Mouse (Mus musculus) lung, embryonic 16.5 days (tissue): ENCODE results near the gene Abt1. TPM values are rescaled to one million over a fixed set of nuclear protein-coding genes. Genes with fewer than 3 reads are reported as not detected.
"Not testable (repeated sequence)": the region's sequence is repeated elsewhere in the genome, so short reads cannot be mapped to it uniquely, and the experiment has no call there.

ENCODE experiments used
- ATAC-seq: fragments of 200-750 bp; cut with Nextera tagmentation; 2 replicates; pipeline ENCODE4 v1.8.0; 2017; ENCODE audit warnings: low read depth, mild to moderate bottlenecking, moderate library complexity
- H3K27ac ChIP-seq: fragments of 300-500 bp; sonication (generic); 2 replicates; pipeline ENCODE4 v1.5.1; 2014; ENCODE audit warnings: mild to moderate bottlenecking, control low read depth, low read length
- H3K27me3 ChIP-seq: fragments of 300-500 bp; sonication (generic); 2 replicates; pipeline ENCODE4 v1.6.1; 2014; ENCODE audit warnings: low read depth, low read length, mixed read lengths; ENCODE audit not compliant: control insufficient read depth, insufficient read depth
- H3K36me3 ChIP-seq: fragments of 300-500 bp; sonication (generic); 2 replicates; pipeline ENCODE4 v1.6.1; 2014; ENCODE audit warnings: low read length; ENCODE audit not compliant: control insufficient read depth, insufficient read depth
- H3K4me1 ChIP-seq: fragments of 300-500 bp; sonication (generic); replicated peaks from 2 replicates; pipeline ENCODE4 v1.6.1; 2014; ENCODE audit warnings: low read length, mixed read lengths; ENCODE audit not compliant: control insufficient read depth, insufficient read depth
- H3K4me2 ChIP-seq: fragments of 300-500 bp; sonication (generic); 2 replicates; pipeline ENCODE4 v1.6.1; 2014; ENCODE audit warnings: low read depth, low read length, control low read depth
- H3K4me3 ChIP-seq: fragments of 300-500 bp; sonication (generic); 2 replicates; pipeline ENCODE4 v1.5.1; 2014; ENCODE audit warnings: mild to moderate bottlenecking, low read length, control low read depth
- H3K9ac ChIP-seq: fragments of 300-500 bp; sonication (generic); 2 replicates; pipeline ENCODE4 v1.6.1; 2014; ENCODE audit warnings: low read length, control low read depth
- H3K9me3 ChIP-seq: fragments of 300-500 bp; sonication (generic); 2 replicates; pipeline ENCODE4 v1.6.1; 2016; ENCODE audit warnings: low read length; ENCODE audit not compliant: control insufficient read depth
- WGBS: fragments of 180-500 bp; shearing (Covaris S2); extraction: QIAGEN DNeasy Blood & Tissue Kit; methylation state at CpG from one replicate; pipeline ENCODE4 v1.1.7; 2014; 5-methylcytosine and 5-hydroxymethylcytosine counted together
- polyA plus RNA-seq: library from polyadenylated mRNA; unstranded; fragments of >200 nt; fragmentation: Nextera tagmentation; extraction: Ambion mirVana; gene quantifications from 2 replicates; pipeline ENCODE4 v1.2.1, GENCODE M21; 2015

Gene Abt1
- polyA plus RNA-seq, 1 experiment from 2014 or later: 12.3 TPM

- H3K4me1 ChIP-seq: peaks cover 8% of the 10 kb centered on the region; the same call in 1 of the 2 replicates
- ATAC-seq: no peak
- no peak overlapping the region for H3K9ac ChIP-seq
- no peaks in the 10 kb centered on the region for H3K9me3 ChIP-seq
- no peaks in the 10 kb centered on the region for H3K36me3 ChIP-seq
- 4% methylated on average over 29 of the region's 29 CpGs for WGBS
- no peak overlapping the region for H3K27ac ChIP-seq
- H3K27me3 ChIP-seq: no peaks in the 10 kb centered on the region; the same call in none of the 2 replicates
- H3K4me2 ChIP-seq: peak overlapping the region; percentile 63
- H3K4me3 ChIP-seq: peak overlapping the region; percentile 42
These were observed 12.1 kb downstream of the Abt1 start for GRCm38 (mm10) chr13:23411311-23412210.

- no peak overlapping the region for H3K9ac ChIP-seq
- no peak for ATAC-seq
- no peak overlapping the region for H3K4me3 ChIP-seq
- H3K9me3 ChIP-seq: no peaks in the 10 kb centered on the region
- no peak overlapping the region for H3K4me2 ChIP-seq
- H3K27me3 ChIP-seq: no peaks in the 10 kb centered on the region; the same call in none of the 2 replicates
- H3K36me3 ChIP-seq: no peaks in the 10 kb centered on the region
- no peak overlapping the region for H3K27ac ChIP-seq
- H3K4me1 ChIP-seq: peaks cover 8% of the 10 kb centered on the region; the same call in 1 of the 2 replicates
- 65% methylated on average over 9 of the region's 9 CpGs for WGBS
These were observed 13.0 kb downstream of the Abt1 start for GRCm38 (mm10) chr13:23410632-23411031.

GRCm38 (mm10) chr13:23402626-23403025 is 21.0 kb downstream of the Abt1 start:
- H3K9me3 ChIP-seq: no peaks in the 10 kb centered on the region
- H3K27ac ChIP-seq: no peak overlapping the region
- H3K4me1 ChIP-seq: peaks cover 5% of the 10 kb centered on the region
- H3K36me3 ChIP-seq: no peaks in the 10 kb centered on the region
- H3K27me3 ChIP-seq: peaks cover 10% of the 10 kb centered on the region; the same call in 1 of the 2 replicates
- ATAC-seq: no peak
- H3K4me3 ChIP-seq: no peak overlapping the region
- H3K4me2 ChIP-seq: no peak overlapping the region
- no peak overlapping the region for H3K9ac ChIP-seq
- 16% methylated on average over 2 of the region's 2 CpGs for WGBS

GRCm38 (mm10) chr13:23401683-23402527 is 21.8 kb downstream of the Abt1 start:
- H3K27me3 ChIP-seq: peaks cover 17% of the 10 kb centered on the region
- H3K4me1 ChIP-seq: peaks cover 5% of the 10 kb centered on the region
- H3K9ac ChIP-seq: peak overlapping the region; percentile 62
- H3K4me3 ChIP-seq: peak overlapping the region; percentile 45
- H3K27ac ChIP-seq: no peak overlapping the region
- peak overlapping the region; percentile 69 for H3K4me2 ChIP-seq
- H3K36me3 ChIP-seq: no peaks in the 10 kb centered on the region
- 3% methylated on average over 19 of the region's 19 CpGs for WGBS
- H3K9me3 ChIP-seq: no peaks in the 10 kb centered on the region
- ATAC-seq: peak; percentile 83

GRCm38 (mm10) chr13:23400771-23401682 is 22.6 kb downstream of the Abt1 start:
- WGBS: 13% methylated on average over 24 of the region's 24 CpGs
- Histone ChIP-seq H3K4me1 (peaks cover 9% of the 10 kb centered on the region), H3K27ac (no peak overlapping the region), H3K27me3 (peaks cover 19% of the 10 kb centered on the region), H3K4me3 (peak overlapping the region; percentile 45), H3K9ac (no peak overlapping the region), H3K36me3 (no peaks in the 10 kb centered on the region), H3K4me2 (0 out of 2 replicates have a peak overlapping the region, but pooled peaks have one; percentile 69), H3K9me3 (no peaks in the 10 kb centered on the region)
- ATAC-seq: no peak

- not testable (repeated sequence) for H3K27ac ChIP-seq, H3K9me3 ChIP-seq, H3K36me3 ChIP-seq, ATAC-seq, H3K9ac ChIP-seq, H3K4me3 ChIP-seq, H3K4me2 ChIP-seq
- WGBS: 13% methylated on average over 14 of the region's 14 CpGs
- peaks cover 37% of the 10 kb centered on the region for H3K27me3 ChIP-seq
- peaks cover 11% of the 10 kb centered on the region for H3K4me1 ChIP-seq
These were observed 26.8 kb downstream of the Abt1 start for GRCm38 (mm10) chr13:23396913-23397312.

- ATAC-seq: peak; percentile 54; the same call in 1 of the 2 replicates
- H3K27me3 ChIP-seq: peaks cover 37% of the 10 kb centered on the region
- under 1% methylated on average over 31 of the region's 31 CpGs for WGBS
- H3K9ac ChIP-seq: 0 out of 2 replicates have a peak overlapping the region, but pooled peaks have one; percentile 2
- H3K4me2 ChIP-seq: peak overlapping the region; percentile 85
- no peak overlapping the region for H3K27ac ChIP-seq
- H3K9me3 ChIP-seq: no peaks in the 10 kb centered on the region
- H3K36me3 ChIP-seq: no peaks in the 10 kb centered on the region
- peak overlapping the region; percentile 55 for H3K4me3 ChIP-seq
- peaks cover 9% of the 10 kb centered on the region; the same call in 1 of the 2 replicates for H3K4me1 ChIP-seq
These were observed 27.4 kb downstream of the Abt1 start for GRCm38 (mm10) chr13:23396246-23396703.
